Mouse (Mus musculus) heart, postnatal 0 days (tissue): ENCODE data around the gene Tfeb. TPM values are rescaled to one million over a fixed set of nuclear protein-coding genes. Genes with fewer than 3 reads are reported as not detected.

Experiments
- ATAC-seq: fragments of 200-750 bp; cut with Nextera tagmentation; 2 replicates; pipeline ENCODE4 v1.8.0; 2017; ENCODE audit warnings: low read depth, moderate number of reproducible peaks, moderate library complexity; ENCODE audit not compliant: insufficient read depth
- DNase-seq: peaks from one replicate; pipeline ENCODE4 v3.0.0-alpha.2; 2016; ENCODE audit warnings: low spot score
- H3K27ac ChIP-seq: fragments of 300-500 bp; sonication (generic); 2 replicates; pipeline ENCODE4 v1.5.1; 2014; ENCODE audit warnings: low read depth, mild to moderate bottlenecking
- H3K27me3 ChIP-seq: fragments of 300-500 bp; sonication (generic); 2 replicates; pipeline ENCODE4 v1.6.1; 2014; ENCODE audit warnings: low read length, mixed read lengths; ENCODE audit not compliant: control insufficient read depth, insufficient read depth
- H3K36me3 ChIP-seq: fragments of 300-500 bp; sonication (generic); replicated peaks from 2 replicates; pipeline ENCODE4 v1.6.1; 2014; ENCODE audit warnings: low read length, mixed read lengths; ENCODE audit not compliant: control insufficient read depth, insufficient read depth
- H3K4me1 ChIP-seq: fragments of 300-500 bp; sonication (generic); 2 replicates; pipeline ENCODE4 v1.6.1; 2014; ENCODE audit warnings: antibody characterized with exemption; ENCODE audit not compliant: control insufficient read depth, insufficient read depth
- H3K4me2 ChIP-seq: fragments of 300-500 bp; sonication (generic); 2 replicates; pipeline ENCODE4 v1.6.1; 2014; ENCODE audit warnings: low read depth, mild to moderate bottlenecking, low read length, moderate library complexity
- H3K4me3 ChIP-seq: fragments of 300-500 bp; sonication (generic); 2 replicates; pipeline ENCODE4 v1.5.1; 2014; ENCODE audit warnings: low read depth, low read length
- H3K9ac ChIP-seq: fragments of 300-500 bp; sonication (generic); replicated peaks from 2 replicates; pipeline ENCODE4 v1.6.1; 2014; ENCODE audit warnings: low read depth, low read length, mixed read lengths
- H3K9me3 ChIP-seq: fragments of 300-500 bp; sonication (generic); replicated peaks from 2 replicates; pipeline ENCODE4 v1.6.1; 2016; ENCODE audit warnings: low read length; ENCODE audit not compliant: control insufficient read depth
- CTCF ChIP-seq: IDR thresholded peaks from 2 replicates; pipeline ENCODE4 v1.5.1; 2016; ENCODE audit warnings: antibody characterized with exemption, control low read depth, low read depth
- EP300 ChIP-seq: IDR thresholded peaks from 2 replicates; pipeline ENCODE4 v1.6.1; 2016; ENCODE audit warnings: antibody characterized with exemption, low read depth
- WGBS: fragments of 180-500 bp; shearing (Covaris S2); extraction: QIAGEN DNeasy Blood & Tissue Kit; methylation state at CpG from one replicate; pipeline ENCODE4 v1.1.7; 2014; 5-methylcytosine and 5-hydroxymethylcytosine counted together
- polyA plus RNA-seq: library from polyadenylated mRNA; unstranded; fragments of >200 nt; fragmentation: Nextera tagmentation; extraction: Ambion mirVana; gene quantifications from 2 replicates; pipeline ENCODE4 v1.2.1, GENCODE M21; 2015
- total RNA-seq: library from RNA; depleted of rRNA; stranded (reverse); fragments of >200 nt; gene quantifications from 2 replicates; pipeline ENCODE4 v1.2.3, GENCODE M21; 2014; ENCODE audit warnings: low replicate concordance

Gene Tfeb
- total and polyA plus RNA-seq, 2 experiments from 2014 or later: 27.9 to 42.4 TPM

- Histone ChIP-seq H3K9me3 (0 out of 2 replicates have a peak, but pooled peaks cover 6% of the 10 kb centered on the region), H3K9ac (no peak overlapping the region), H3K36me3 (no peaks in the 10 kb centered on the region), H3K27me3 (no peaks in the 10 kb centered on the region), H3K4me2 (no peak overlapping the region), H3K4me3 (no peak overlapping the region), H3K4me1 (peaks cover 25% of the 10 kb centered on the region; the same call in 1 of the 2 replicates), H3K27ac (no peak overlapping the region)
- no peak for ATAC-seq
- DNase-seq: no peak
- 94% methylated on average over 2 of the region's 2 CpGs for WGBS
- TF ChIP-seq EP300 (no peak), CTCF (peak; percentile 9; the same call in 1 of the 2 replicates)
These were observed 3.4 kb downstream of the Tfeb start for GRCm38 (mm10) chr17:47740186-47740585.

DNA sequence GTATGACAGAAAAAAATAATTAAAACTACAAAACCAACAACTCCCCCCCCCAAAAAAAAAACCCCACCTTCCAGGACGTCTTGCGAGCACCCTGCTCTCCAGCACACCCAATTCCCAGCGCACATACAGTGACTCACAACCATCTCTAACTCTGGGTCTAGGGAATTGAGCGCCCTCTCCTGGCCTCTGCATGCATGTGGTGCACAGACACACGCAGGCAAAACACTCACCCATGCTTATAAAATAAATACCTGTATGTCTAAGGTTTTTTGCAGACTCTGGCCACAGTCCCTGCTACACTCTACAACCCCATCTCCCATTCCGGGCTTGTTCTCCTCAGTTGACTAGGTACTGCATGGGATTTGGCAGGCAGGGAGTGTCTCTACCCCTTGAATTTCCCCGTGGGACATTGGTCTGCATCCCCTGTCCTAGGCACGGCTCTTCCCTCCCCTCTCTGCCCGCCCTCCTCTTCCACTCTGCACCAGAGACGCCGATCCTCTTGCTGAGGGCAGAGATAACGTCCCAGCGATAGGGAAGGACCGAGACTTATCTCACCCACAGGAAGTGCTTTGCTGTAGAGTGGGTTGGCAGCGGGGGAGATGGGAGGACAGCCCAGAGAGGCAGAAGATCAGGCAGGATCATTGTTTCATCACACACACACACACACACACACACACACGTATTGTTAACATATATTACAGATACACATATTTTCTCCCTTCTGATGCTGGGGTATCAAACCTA is 6.3 kb downstream of the Tfeb start:
- H3K27ac ChIP-seq: no peak overlapping the region
- no peak for ATAC-seq
- H3K27me3 ChIP-seq: no peaks in the 10 kb centered on the region
- no peak for TF ChIP-seq EP300
- TF ChIP-seq CTCF: peak; percentile 43; the same call in 1 of the 2 replicates
- WGBS: 17% methylated on average over 16 of the region's 16 CpGs
- no peak overlapping the region for H3K4me3 ChIP-seq
- H3K4me2 ChIP-seq: no peak overlapping the region
- no peaks in the 10 kb centered on the region for H3K36me3 ChIP-seq
- no peak for DNase-seq
- H3K9me3 ChIP-seq: 0 out of 2 replicates have a peak, but pooled peaks cover 6% of the 10 kb centered on the region
- no peak overlapping the region for H3K9ac ChIP-seq
- H3K4me1 ChIP-seq: peaks cover 27% of the 10 kb centered on the region; the same call in 1 of the 2 replicates

GRCm38 (mm10) chr17:47744086-47744485 is 7.3 kb downstream of the Tfeb start:
- Histone ChIP-seq H3K4me3 (no peak overlapping the region), H3K4me2 (no peak overlapping the region), H3K9me3 (0 out of 2 replicates have a peak, but pooled peaks cover 6% of the 10 kb centered on the region), H3K27me3 (no peaks in the 10 kb centered on the region), H3K9ac (no peak overlapping the region), H3K4me1 (peaks cover 30% of the 10 kb centered on the region; the same call in 1 of the 2 replicates), H3K36me3 (no peaks in the 10 kb centered on the region), H3K27ac (no peak overlapping the region)
- no peak for DNase-seq
- no peak for ATAC-seq
- TF ChIP-seq EP300 (no peak), CTCF (no peak)
- WGBS: 92% methylated on average over 14 of the region's 14 CpGs

GRCm38 (mm10) chr17:47744746-47745368 is 8.0 kb downstream of the Tfeb start:
- no peaks in the 10 kb centered on the region for H3K36me3 ChIP-seq
- H3K4me2 ChIP-seq: no peak overlapping the region
- WGBS: 90% methylated on average over 10 of the region's 10 CpGs
- no peak overlapping the region for H3K4me3 ChIP-seq
- ATAC-seq (no peak), DNase-seq (no peak)
- TF ChIP-seq CTCF (peak; percentile 28), EP300 (no peak)
- H3K4me1 ChIP-seq: peaks cover 31% of the 10 kb centered on the region; the same call in 1 of the 2 replicates
- 0 out of 2 replicates have a peak, but pooled peaks cover 6% of the 10 kb centered on the region for H3K9me3 ChIP-seq
- H3K27ac ChIP-seq: no peak overlapping the region
- no peaks in the 10 kb centered on the region for H3K27me3 ChIP-seq
- H3K9ac ChIP-seq: no peak overlapping the region

DNA sequence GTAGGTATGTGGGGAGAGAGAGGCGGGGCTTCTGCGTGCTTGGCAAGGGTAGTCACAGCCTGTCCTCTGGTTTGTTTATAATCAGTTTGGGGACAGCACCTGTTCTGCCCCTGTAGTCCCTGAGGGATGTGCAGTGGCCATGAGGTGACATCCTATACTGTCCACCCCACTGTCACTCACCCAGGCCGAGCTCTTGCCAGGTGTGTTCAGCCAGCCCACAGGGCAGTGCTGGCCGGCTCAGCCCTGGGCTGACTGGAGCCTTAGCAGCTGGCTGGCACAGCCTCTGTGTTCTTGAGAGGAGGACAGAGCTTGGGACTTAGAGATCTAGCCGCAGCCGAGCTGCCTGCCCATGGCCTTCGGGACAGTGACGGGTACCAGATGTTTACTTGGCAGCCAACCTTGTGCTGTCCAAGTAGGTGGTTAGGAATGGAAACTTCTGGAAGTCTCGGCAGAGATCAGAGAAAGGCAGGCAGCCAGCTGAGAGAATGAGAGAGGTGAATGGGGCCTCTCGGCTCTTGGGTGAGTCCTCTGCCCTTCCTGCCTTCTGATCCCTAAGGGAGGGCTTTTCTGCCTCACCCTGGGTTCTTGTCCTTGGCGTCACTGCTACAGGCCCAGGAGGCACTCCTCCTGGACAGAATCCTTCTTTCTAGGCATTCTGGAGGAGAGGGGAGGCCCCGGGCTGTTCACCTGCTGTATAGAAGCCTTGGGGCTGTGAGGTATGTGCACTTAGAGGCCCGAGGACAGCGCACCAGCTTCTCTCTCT is 12.1 kb downstream of the Tfeb start:
- Histone ChIP-seq H3K4me1 (peaks cover 23% of the 10 kb centered on the region; the same call in 1 of the 2 replicates), H3K27me3 (no peaks in the 10 kb centered on the region), H3K27ac (peak overlapping the region; percentile 70), H3K9ac (no peak overlapping the region), H3K36me3 (peaks cover 8% of the 10 kb centered on the region; the same call in 1 of the 2 replicates), H3K4me3 (no peak overlapping the region), H3K9me3 (0 out of 2 replicates have a peak, but pooled peaks cover 6% of the 10 kb centered on the region), H3K4me2 (no peak overlapping the region)
- ATAC-seq (peak; percentile 45; the same call in 1 of the 2 replicates), DNase-seq (no peak)
- TF ChIP-seq CTCF (no peak), EP300 (no peak)
- WGBS: 33% methylated on average over 14 of the region's 14 CpGs
